ENCODE assay signal across 7 mouse cellular contexts in the genomic region with DNA sequence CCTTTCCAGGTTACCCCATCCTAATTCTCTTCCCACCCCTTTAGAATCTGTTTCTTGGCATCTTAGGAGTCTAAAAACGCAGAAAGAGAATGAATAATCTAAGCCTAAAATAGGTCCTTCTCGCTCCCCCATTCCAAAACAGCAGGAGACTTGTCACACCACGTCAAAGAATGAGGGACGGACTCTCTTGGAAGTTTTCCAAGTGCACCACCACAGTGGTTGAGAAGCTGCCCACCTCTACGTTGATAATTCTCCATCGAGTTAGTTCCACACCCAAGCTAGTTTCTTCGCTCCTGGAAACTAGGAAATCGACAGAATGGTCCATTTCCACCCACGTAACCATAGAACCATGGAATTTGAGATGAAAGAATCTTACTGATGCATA. TPM values are rescaled to one million over a fixed set of nuclear protein-coding genes. Genes with fewer than 3 reads are reported as not detected.
DNase-seq lines count a peak whose midpoint lies in the region; ATAC-seq and TF ChIP-seq lines count a peak whose summit lies in the region.

No protein-coding gene starts in this region.

- TF ChIP-seq EP300 in liver, postnatal 0 days (IDR thresholded peaks at IDR 0.05; ENCODE audit: low read depth): no peak

- peak overlapping the region; percentile 98 for H3K4me3 ChIP-seq in megakaryocyte, embryonic 14.5 days (replicated peaks)
- H3K4me3 ChIP-seq in embryonic facial prominence, embryonic 13.5 days: peak overlapping the region; percentile 96
- H3K4me3 ChIP-seq in hindbrain, embryonic 13.5 days: peak overlapping the region; percentile 93
- H3K4me3 ChIP-seq in liver, postnatal 0 days (ENCODE audit: low read depth, low read length): peak overlapping the region; percentile 96

- no peak for DNase-seq in liver, postnatal 0 days
- peak; percentile 65 for DNase-seq in telencephalon, adult 2 months (ENCODE audit: low read depth, low spot score)
- no peak for DNase-seq in gastrocnemius, postnatal 14 days

- peak overlapping the region; percentile 76 for H3K4me2 ChIP-seq in embryonic facial prominence, embryonic 13.5 days
- H3K4me2 ChIP-seq in hindbrain, embryonic 13.5 days: peak overlapping the region; percentile 73
- peak overlapping the region; percentile 78 for H3K4me2 ChIP-seq in liver, postnatal 0 days (ENCODE audit: low read depth, low read length)

- H3K27ac ChIP-seq in embryonic facial prominence, embryonic 13.5 days: peak overlapping the region; percentile 99
- H3K27ac ChIP-seq in hindbrain, embryonic 13.5 days: peak overlapping the region; percentile 99
- H3K27ac ChIP-seq in liver, postnatal 0 days (ENCODE audit: low read depth): peak overlapping the region; percentile 100

- H3K4me1 ChIP-seq in megakaryocyte, embryonic 14.5 days: peaks cover 40% of the 10 kb centered on the region
- H3K4me1 ChIP-seq in embryonic facial prominence, embryonic 13.5 days: peaks cover 15% of the 10 kb centered on the region
- H3K4me1 ChIP-seq in hindbrain, embryonic 13.5 days (replicated peaks): peaks cover 18% of the 10 kb centered on the region
- peaks cover 14% of the 10 kb centered on the region; the same call in 1 of the 2 replicates for H3K4me1 ChIP-seq in liver, postnatal 0 days (ENCODE audit: insufficient read depth)

- peak overlapping the region; percentile 99 for H3K9ac ChIP-seq in embryonic facial prominence, embryonic 13.5 days
- peak overlapping the region; percentile 99 for H3K9ac ChIP-seq in hindbrain, embryonic 13.5 days
- peak overlapping the region; percentile 100 for H3K9ac ChIP-seq in liver, postnatal 0 days (replicated peaks)

- no peaks in the 10 kb centered on the region for H3K27me3 ChIP-seq in megakaryocyte, embryonic 14.5 days (replicated peaks)
- H3K27me3 ChIP-seq in embryonic facial prominence, embryonic 13.5 days: no peaks in the 10 kb centered on the region
- H3K27me3 ChIP-seq in hindbrain, embryonic 13.5 days: peaks cover 8% of the 10 kb centered on the region; the same call in 1 of the 2 replicates
- no peaks in the 10 kb centered on the region for H3K27me3 ChIP-seq in liver, postnatal 0 days (ENCODE audit: insufficient read depth, low read length)

- 13% methylated on average over 9 of the region's 9 CpGs for WGBS in embryonic facial prominence, embryonic 13.5 days
- WGBS in hindbrain, embryonic 13.5 days: 10% methylated on average over 9 of the region's 9 CpGs
- WGBS in liver, postnatal 0 days (ENCODE audit: insufficient replicate concordance): 16% methylated on average over 9 of the region's 9 CpGs

- no peak for TF ChIP-seq CTCF in liver, postnatal 0 days (IDR thresholded peaks at IDR 0.05; ENCODE audit: low read depth)

- intact Hi-C loops in gastrocnemius, postnatal 14 days (cut with DNase I; ENCODE audit: low total_unique reads): loop anchor here (10.0 kb wide), 2 partner anchors 50 to 90 kb away; no protein-coding TSS in a partner anchor

- ATAC-seq in megakaryocyte, adult 5-6 weeks (ENCODE audit: poor library complexity, severe bottlenecking): no peak
- no peak for ATAC-seq in embryonic facial prominence, embryonic 13.5 days (ENCODE audit: insufficient number of reproducible peaks, insufficient read depth, low FRiP score, low TSS enrichment, low read depth)
- no peak for ATAC-seq in hindbrain, embryonic 13.5 days (ENCODE audit: low FRiP score)
- no peak for ATAC-seq in liver, postnatal 0 days

- H3K36me3 ChIP-seq in megakaryocyte, embryonic 14.5 days (replicated peaks; ENCODE audit: low read length): peaks cover 2% of the 10 kb centered on the region
- no peaks in the 10 kb centered on the region for H3K36me3 ChIP-seq in embryonic facial prominence, embryonic 13.5 days
- H3K36me3 ChIP-seq in hindbrain, embryonic 13.5 days: no peaks in the 10 kb centered on the region
- H3K36me3 ChIP-seq in liver, postnatal 0 days (replicated peaks; ENCODE audit: insufficient read depth, low read length): no peaks in the 10 kb centered on the region

- H3K9me3 ChIP-seq in megakaryocyte, embryonic 14.5 days: no peaks in the 10 kb centered on the region
- no peaks in the 10 kb centered on the region for H3K9me3 ChIP-seq in embryonic facial prominence, embryonic 13.5 days
- no peaks in the 10 kb centered on the region for H3K9me3 ChIP-seq in hindbrain, embryonic 13.5 days
- H3K9me3 ChIP-seq in liver, postnatal 0 days (ENCODE audit: low read length): no peaks in the 10 kb centered on the region

RNA-seq across cellular contexts. Expression of gene Hipk3, which starts 0.5 kb away (rescaled TPM):
- polyA plus RNA-seq in megakaryocyte, embryonic 14.5 days (2012; ENCODE audit: insufficient read depth, low replicate concordance): 2.6 and 5.4 TPM in 2 replicates
- total RNA-seq in megakaryocyte, adult 5-6 weeks (2015): 50.2 and 53.1 TPM in 2 replicates
- 39.1 and 50.4 TPM in 2 replicates for total RNA-seq in megakaryocyte, adult 5-6 weeks (2017)
- polyA plus RNA-seq in embryonic facial prominence, embryonic 13.5 days (2015; fragmentation: Nextera tagmentation; extraction: Ambion mirVana): 12.8 and 14.9 TPM in 2 replicates
- 6.0 and 6.6 TPM in 2 replicates for polyA plus RNA-seq in hindbrain, embryonic 13.5 days (2015; fragmentation: Nextera tagmentation; extraction: Ambion mirVana)
- polyA plus RNA-seq in liver, postnatal 0 days (2015; fragmentation: Nextera tagmentation; extraction: Ambion mirVana): 6.0 and 6.3 TPM in 2 replicates
- total RNA-seq in gastrocnemius, postnatal 14 days (2021): 100 to 1,000 TPM; 142 to 158 TPM
